Mouse (Mus musculus) hematopoietic stem cell, adult 5-6 weeks (primary cell): ENCODE measurements around the gene Phf13. TPM values are rescaled to one million over a fixed set of nuclear protein-coding genes. Genes with fewer than 3 reads are reported as not detected.
A peak's percentile ranks its signal among the peaks of the same experiment; 100 is the strongest.

Source experiments
- ATAC-seq, 2 experiments: fragments of 125-278 bp in 1 of 2; replicated peaks in 1 of 2; 2 replicates each; pipeline ENCODE4 v1.8.0; 2016 to 2017; ENCODE audit warnings: inconsistent platforms in 2 of 2, mild to moderate bottlenecking in 2 of 2, moderate number of reproducible peaks in 2 of 2, low read depth in 1 of 2, moderate TSS enrichment in 1 of 2; ENCODE audit not compliant: low FRiP score in 2 of 2, poor library complexity in 2 of 2, severe bottlenecking in 2 of 2, insufficient read depth in 1 of 2, low TSS enrichment in 1 of 2
- total RNA-seq: library from RNA; stranded (forward); fragments of 172-1452, 232-1000 nt; gene quantifications from 2 replicates; pipeline ENCODE4 v1.2.3, GENCODE M21; 2017

Phf13 gene
- total RNA-seq, 1 experiment from 2014 or later, result 6.2 TPM

- peak; percentile 33 to 46 for ATAC-seq
Observed at GRCm38 (mm10) chr4:151999481-151999880, 3.4 kb upstream of the Phf13 start.

- no peak for ATAC-seq
Observed at GRCm38 (mm10) chr4:151997701-151998100, 1.6 kb upstream of the Phf13 start.

- no peak for ATAC-seq
Observed at GRCm38 (mm10) chr4:151996951-151997222, 829 bp upstream of the Phf13 start.

- no peak for ATAC-seq
Observed at GRCm38 (mm10) chr4:151995371-151996172, 486 bp downstream of the Phf13 start.

- ATAC-seq, result no peak
Observed at GRCm38 (mm10) chr4:151994228-151995171, 1.6 kb downstream of the Phf13 start.

- no peak for ATAC-seq
Observed at GRCm38 (mm10) chr4:151993035-151993434, 3.0 kb downstream of the Phf13 start.

- no peak for ATAC-seq
Observed at GRCm38 (mm10) chr4:151992091-151992490, 4.0 kb downstream of the Phf13 start.

- ATAC-seq, result no peak
Observed at GRCm38 (mm10) chr4:151989110-151989488, 7.0 kb downstream of the Phf13 start.

GRCm38 (mm10) chr4:151988342-151989109, 7.5 kb downstream of the Phf13 start, which contains the start of gene Thap3:
Gene Thap3, minus strand, starts transcription at chr4:151988997.
- peak; percentile 80 to 86 for ATAC-seq

GRCm38 (mm10) chr4:151988014-151988341, 8.1 kb downstream of the Phf13 start:
- ATAC-seq, result no peak

GRCm38 (mm10) chr4:151986650-151987049, 9.4 kb downstream of the Phf13 start:
- no peak for ATAC-seq

- no peak for ATAC-seq
Observed at GRCm38 (mm10) chr4:151985886-151986285, 10.2 kb downstream of the Phf13 start.

GRCm38 (mm10) chr4:151983560-151983959, 12.5 kb downstream of the Phf13 start:
- no peak for ATAC-seq

GRCm38 (mm10) chr4:151983043-151983442, 13.0 kb downstream of the Phf13 start:
- ATAC-seq, result no peak

GRCm38 (mm10) chr4:151981363-151981762, 14.7 kb downstream of the Phf13 start:
- peak; percentile 68 to 86 for ATAC-seq

- ATAC-seq, result no peak
Observed at GRCm38 (mm10) chr4:151980699-151981098, 15.4 kb downstream of the Phf13 start.

GRCm38 (mm10) chr4:151977748-151978147, 18.3 kb downstream of the Phf13 start:
- peak; percentile 82 to 86 for ATAC-seq

- no peak for ATAC-seq
Observed at GRCm38 (mm10) chr4:151975441-151975840, 20.6 kb downstream of the Phf13 start.
